Mouse (Mus musculus) frontal cortex, postnatal 25 days (tissue): ENCODE data around the gene Utp14a.

Experiments used
- DNase-seq, 2 experiments: peaks; one replicate each; pipeline ENCODE4 v3.0.0; 2022; ENCODE audit warnings: low spot score in 2 of 2

Gene Utp14a

GRCm38 (mm10) chrX:48311727-48312126 is 55.1 kb downstream of the Utp14a start:
- no peak for DNase-seq

GRCm38 (mm10) chrX:48314530-48315079 is 57.9 kb downstream of the Utp14a start:
- DNase-seq, result peak; percentile 6 to 29

DNA sequence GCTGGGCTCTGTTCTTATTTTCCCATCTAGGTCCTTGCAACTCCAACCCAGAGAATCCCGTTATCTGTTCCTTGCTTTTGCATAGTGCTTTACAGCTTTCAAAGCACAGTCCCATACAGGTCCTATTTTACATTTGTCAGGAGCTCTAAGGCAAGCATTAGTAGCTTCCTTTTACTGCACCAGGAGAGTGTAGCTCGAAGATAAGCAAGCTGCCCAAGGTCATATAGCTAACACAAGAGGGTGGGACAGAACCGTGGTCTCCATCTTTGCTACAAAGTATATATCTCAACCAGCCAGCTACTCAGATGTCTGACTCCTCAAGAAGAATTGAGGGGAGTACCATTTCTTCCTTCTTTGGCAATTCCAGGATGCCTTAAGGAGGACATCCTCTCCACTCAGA is 60.8 kb downstream of the Utp14a start:
- no peak for DNase-seq

GRCm38 (mm10) chrX:48318194-48318593 is 61.5 kb downstream of the Utp14a start:
- DNase-seq, result no peak
